9 mouse cellular contexts compared by ENCODE assay signal in the genomic region with DNA sequence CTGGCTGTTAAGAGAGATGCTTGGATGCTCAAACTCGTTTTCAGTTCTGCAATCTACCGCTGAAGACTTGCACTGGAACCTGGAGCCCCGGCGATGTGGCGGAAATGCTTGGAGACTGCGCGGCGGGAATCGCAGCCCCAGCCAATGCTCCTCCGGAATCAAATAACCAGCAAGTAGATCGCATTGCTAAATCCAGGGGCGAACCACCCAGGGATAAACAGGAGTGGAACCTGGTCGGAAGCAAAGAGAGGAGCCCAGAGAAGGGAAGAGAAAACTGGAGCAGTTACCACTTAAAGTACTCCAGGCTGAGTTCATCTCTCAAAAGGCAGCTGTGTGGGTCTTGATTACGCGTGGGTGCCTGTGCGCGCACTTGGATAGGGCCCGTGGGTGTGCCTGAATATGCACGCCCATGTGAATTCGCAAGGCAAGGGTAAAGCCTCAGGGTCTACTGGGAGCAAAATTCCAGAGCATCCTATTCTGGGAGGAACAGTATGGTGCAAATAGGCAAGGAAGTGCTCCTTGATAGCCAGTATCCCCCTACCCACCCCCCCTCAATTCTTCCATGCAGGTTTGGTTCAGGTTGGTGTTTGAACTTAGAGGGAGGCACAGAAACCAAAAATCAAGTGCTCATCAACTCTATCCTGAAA. TPM values are rescaled to one million over a fixed set of nuclear protein-coding genes. Genes with fewer than 3 reads are reported as not detected.
DNase-seq lines count a peak whose midpoint lies in the region; ATAC-seq and TF ChIP-seq lines count a peak whose summit lies in the region.
"Had no signal": no experiment of that assay in that cellular context is flagged by ENCODE, and none has a peak within 500 bp of the region (broad histone marks: within the 10 kb centered on the region; RNA-seq: fewer than 3 reads in every experiment).

No protein-coding gene starts in this region.

- peak overlapping the region; percentile 18; the same call in 1 of the 2 replicates for H3K4me3 ChIP-seq in embryonic facial prominence, embryonic 15.5 days (replicated peaks)
- H3K4me3 ChIP-seq in olfactory bulb, adult 2 months (ENCODE audit: insufficient read depth, low read depth, low read length): peak overlapping the region; percentile 38

- 2% methylated on average over 20 of the region's 20 CpGs for WGBS in embryonic facial prominence, embryonic 15.5 days
- WGBS in olfactory bulb, adult 2 months: 2% methylated on average over 20 of the region's 20 CpGs

- H3K27me3 ChIP-seq in embryonic facial prominence, embryonic 15.5 days: peaks cover 36% of the 10 kb centered on the region

- ATAC-seq in embryonic facial prominence, embryonic 15.5 days (ENCODE audit: insufficient number of reproducible peaks, low FRiP score, low TSS enrichment, low read depth): no peak

- no peak for TF ChIP-seq CTCF in olfactory bulb, adult 2 months (IDR thresholded peaks at IDR 0.05; ENCODE audit: insufficient read depth, low read depth, low read length)

- no peaks in the 10 kb centered on the region for H3K36me3 ChIP-seq in embryonic facial prominence, embryonic 15.5 days

- H3K4me2 ChIP-seq in embryonic facial prominence, embryonic 15.5 days (replicated peaks): peak overlapping the region; percentile 33

- TF ChIP-seq POLR2A in olfactory bulb, adult 2 months (IDR thresholded peaks at IDR 0.05; ENCODE audit: insufficient read depth, low read depth, low read length): no peak

- DNase-seq in kidney, postnatal 4 days: peak; percentile 7 to 13
- DNase-seq in kidney, adult 11 months: no peak
- peak; percentile 13 to 32 for DNase-seq in layer of hippocampus, postnatal 10 days (ENCODE audit: low spot score in 2 of 2)
- no peak for DNase-seq in ovary, postnatal 36 days (ENCODE audit: low spot score)
- no peak for DNase-seq in ovary, adult 18-20 months (ENCODE audit: low spot score)
- no peak for DNase-seq in adipocyte (ENCODE audit: low spot score)

- no peaks in the 10 kb centered on the region for H3K9me3 ChIP-seq in embryonic facial prominence, embryonic 15.5 days (replicated peaks)

- H3K9ac ChIP-seq in embryonic facial prominence, embryonic 15.5 days: no peak overlapping the region

- no peak overlapping the region for H3K27ac ChIP-seq in embryonic facial prominence, embryonic 15.5 days (replicated peaks)
- no peak overlapping the region for H3K27ac ChIP-seq in olfactory bulb, adult 2 months (ENCODE audit: insufficient read depth, low read depth, low read length)

- H3K4me1 ChIP-seq in embryonic facial prominence, embryonic 15.5 days: peaks cover 24% of the 10 kb centered on the region
- peaks cover 7% of the 10 kb centered on the region; the same call in 1 of the 2 replicates for H3K4me1 ChIP-seq in olfactory bulb, adult 2 months (ENCODE audit: control insufficient read depth, insufficient read depth, low read length)

RNA-seq across cellular contexts. Expression of a gene that starts 1.3 kb away (rescaled TPM):
- polyA plus RNA-seq in embryonic facial prominence, embryonic 15.5 days (2015; fragmentation: Nextera tagmentation; extraction: Ambion mirVana): 3.9 and 5.8 TPM in 2 replicates
- 100 to 1,000 TPM; 113 to 119 TPM for total RNA-seq in layer of hippocampus, postnatal 10 days (2021)
- polyA plus RNA-seq in olfactory bulb, adult 2 months (2012; ENCODE audit: insufficient read depth, insufficient read length, low replicate concordance, missing spikeins): not detected in 2 replicates
- polyA plus RNA-seq: spleen, adult 2 months had no signal

Comparison
In these comparisons a context has a peak if more than half of its experiments do, and no peak if none do; other contexts are left out.
1. DNase-seq: peak in kidney, postnatal 4 days (2 of 2) and layer of hippocampus, postnatal 10 days (2 of 2); none in kidney, adult 11 months (single experiment), ovary, postnatal 36 days (single experiment), ovary, adult 18-20 months (single experiment) and adipocyte (single experiment).